Mouse (Mus musculus): ENCODE data around the gene Bfsp2.

- no peak for TF ChIP-seq CTCF (IDR thresholded peaks at IDR 0.05; ENCODE audit: low read depth)
- TF ChIP-seq EP300 (optimal IDR thresholded peaks at IDR 0.05): no peak
These were observed 88.3 kb downstream of the Bfsp2 start for GRCm38 (mm10) chr9:103391796-103392372.

All from stomach, postnatal 0 days (tissue).